Mouse (Mus musculus) gastrocnemius, adult 8-10 months (tissue): ENCODE results near the gene Chchd3. TPM values are rescaled to one million over a fixed set of nuclear protein-coding genes. Genes with fewer than 3 reads are reported as not detected.

Experiments used
- DNase-seq, 2 experiments: peaks; one replicate each; pipeline ENCODE4 v3.0.0; 2022; ENCODE audit warnings: low spot score in 2 of 2
- total RNA-seq, 4 experiments: library from RNA; stranded (reverse); gene quantifications; 2 replicates each; pipeline ENCODE4 v1.2.4; 2022

Chchd3 gene
- 100 to 1,000 TPM; 382 to 463 (median 439) TPM for total RNA-seq

DNA sequence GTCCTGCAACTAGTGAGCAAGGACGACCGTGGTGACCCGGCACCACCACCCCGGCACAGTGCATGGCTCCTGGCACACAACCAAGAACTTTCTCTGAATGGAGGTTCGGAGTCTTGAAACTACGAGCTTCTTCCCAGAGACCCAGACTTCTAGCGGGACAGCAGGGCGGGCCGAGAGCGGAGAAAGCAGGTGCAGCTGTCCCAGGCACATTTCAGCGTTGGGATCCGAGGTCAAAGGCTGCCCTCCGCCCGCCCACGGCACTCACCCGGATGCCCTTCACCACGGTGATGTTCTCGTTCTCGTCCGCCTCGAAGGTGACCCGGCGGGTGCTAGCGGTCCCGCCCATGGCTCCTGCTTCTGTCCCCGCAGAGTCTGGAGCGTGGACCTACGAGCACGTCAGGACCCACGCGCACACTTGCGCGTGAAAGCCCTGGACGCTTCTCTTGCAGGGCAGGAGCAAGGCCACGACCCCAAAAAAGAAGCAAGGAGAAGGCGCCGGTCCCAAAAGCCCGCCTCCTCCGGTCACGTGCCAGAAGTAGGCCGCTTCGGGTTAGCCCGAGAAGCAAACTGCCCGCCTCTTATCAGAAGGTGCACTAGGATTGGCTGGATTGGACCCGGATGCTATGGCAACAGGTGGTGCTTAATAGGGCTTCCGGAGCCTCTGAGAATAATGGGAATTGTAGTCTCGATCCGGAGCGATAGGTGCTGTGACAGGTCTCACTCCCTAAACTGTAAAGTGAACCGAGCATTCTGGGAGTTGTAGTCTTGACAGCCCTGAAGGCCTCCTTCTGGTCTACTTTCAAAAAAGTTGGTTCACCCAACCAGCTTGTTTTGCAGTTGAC, at the start of gene Chchd3:
Gene Chchd3 (minus strand): TSS at position 526 of the 842 bp plus-strand sequence.
- DNase-seq, result peak; percentile 95 to 96

DNA sequence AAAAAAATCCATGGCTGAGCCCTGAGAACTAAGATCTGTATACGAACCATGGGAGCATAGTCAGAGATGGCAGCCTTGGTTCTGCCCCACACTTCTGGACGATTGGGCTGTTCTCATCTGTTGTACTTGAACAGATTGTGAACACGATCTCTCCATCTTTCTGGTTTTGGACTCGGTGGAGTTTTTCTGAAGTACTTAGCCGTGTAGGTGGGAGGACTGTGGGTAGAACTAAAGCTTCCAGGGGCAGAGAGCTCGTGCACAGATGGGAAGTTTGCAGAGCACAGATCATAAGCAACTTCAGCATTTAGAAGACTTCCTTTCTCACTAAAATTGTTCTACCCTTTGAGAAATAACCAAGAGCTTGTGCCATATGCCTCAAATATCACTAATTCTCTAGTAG, 44.6 kb upstream of the Chchd3 start:
- DNase-seq, result no peak

DNA sequence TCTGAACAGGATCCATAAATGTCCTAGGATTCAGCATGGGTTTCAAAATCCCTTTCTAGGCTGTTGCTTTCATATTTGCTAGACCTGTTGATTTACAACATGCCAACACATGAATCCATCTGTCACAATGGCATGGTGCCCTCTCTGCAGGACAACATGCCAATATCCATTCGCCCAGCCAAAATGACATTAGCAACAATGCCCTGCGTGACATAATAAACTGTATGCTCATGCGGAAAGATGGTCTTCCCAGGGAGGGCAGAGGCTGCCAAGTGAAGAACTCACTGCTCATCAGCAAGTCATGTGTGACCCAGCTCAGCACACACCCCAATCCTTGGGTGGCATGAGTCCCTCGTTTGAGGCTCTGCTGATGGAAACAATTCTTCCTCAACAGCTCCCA, 38.8 kb upstream of the Chchd3 start:
- no peak for DNase-seq

DNA sequence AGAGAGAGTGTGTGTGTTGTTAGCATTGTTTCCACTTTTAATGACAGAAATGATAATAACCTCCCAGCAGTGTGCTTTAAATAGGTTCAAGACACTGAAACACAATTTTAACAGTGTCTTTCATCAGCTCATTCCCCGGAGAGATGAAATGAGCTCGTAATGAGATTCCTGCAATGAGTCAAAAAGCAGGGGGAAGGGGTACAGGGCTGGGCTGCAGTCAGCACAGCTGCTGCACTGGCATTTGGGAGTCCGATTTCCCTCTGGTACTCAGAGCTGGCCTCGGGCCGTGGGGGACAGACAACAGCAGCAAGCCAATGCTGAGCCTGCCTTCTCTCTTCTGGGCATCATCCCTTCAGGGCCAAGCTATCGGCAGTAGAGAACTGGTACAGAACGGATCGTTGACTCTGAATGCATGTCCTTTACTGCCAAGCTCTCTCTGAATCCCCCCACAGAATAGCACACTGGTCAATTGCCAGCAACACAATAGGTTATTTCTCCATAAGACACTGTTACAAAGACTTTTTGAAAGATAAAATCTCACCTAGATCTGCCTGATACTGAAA, 34.7 kb upstream of the Chchd3 start:
- DNase-seq, result no peak

DNA sequence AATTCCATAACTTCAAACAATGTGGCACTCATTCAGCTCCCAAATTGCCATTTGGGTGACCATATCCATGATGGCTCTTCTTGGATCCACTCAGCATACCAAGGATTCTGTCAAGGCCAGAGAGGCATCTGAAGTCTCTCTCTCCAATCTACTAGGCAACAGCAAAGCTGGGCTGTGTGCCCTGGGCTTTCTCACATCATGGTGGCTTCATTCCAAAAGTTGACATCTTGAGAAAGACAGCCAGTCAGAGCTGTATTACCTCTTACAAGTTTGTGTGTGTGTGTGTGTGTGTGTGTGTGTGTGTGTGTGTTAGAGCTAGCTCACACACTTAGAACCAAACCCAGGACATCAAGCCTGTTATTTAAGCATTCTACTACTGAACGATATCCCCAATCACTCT, 20.1 kb upstream of the Chchd3 start:
- DNase-seq, result no peak

DNA sequence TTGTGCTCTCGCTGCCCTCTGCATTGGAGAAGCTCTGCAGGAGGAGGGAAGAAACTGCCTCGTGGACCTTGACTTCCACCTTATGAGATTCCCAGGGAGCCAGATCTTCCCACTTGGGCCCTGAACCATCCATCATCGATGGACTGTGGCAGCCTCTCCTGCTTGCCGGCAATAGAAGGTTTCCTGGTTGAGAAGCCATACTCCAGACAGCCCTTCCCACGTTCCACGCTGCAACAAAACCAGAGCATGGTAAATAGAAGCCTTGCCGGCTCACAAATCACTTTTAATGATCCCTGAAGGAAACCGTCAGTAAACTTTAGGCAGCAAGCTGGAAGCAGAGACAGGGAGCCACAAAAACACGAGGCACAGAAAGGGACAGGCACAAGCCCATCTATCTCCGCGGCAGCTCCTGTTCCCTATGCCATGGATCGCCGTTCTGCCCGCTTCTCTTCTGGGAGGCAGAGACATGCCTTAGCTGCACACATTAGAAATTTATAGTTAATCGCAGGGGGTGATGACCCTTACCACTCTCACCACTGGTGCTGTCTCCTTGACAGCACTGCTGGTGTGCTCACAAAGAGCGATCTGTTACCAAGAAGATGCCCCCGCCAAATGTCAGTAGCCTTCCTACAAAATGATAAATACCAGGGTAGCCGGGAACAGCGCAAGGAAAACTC, 18.3 kb upstream of the Chchd3 start:
- no peak for DNase-seq

DNA sequence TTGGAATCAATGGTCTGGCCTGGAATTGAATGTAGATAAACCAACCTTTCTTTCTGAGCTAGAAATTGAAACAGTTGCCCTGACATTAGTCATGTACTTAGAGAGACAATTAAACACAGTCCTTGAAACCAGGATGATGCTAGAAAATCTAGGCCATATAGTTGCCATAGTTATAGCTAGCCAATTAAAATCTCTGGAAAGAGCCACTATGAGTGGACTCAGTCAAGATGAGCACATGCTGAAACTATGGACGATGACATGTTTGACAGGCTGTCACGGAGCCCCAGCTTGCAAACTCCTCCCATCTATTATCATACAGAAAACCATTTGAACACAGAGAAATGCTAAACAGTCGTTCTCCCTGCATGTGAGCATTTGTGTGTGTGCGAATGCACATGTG, 6.4 kb upstream of the Chchd3 start:
- no peak for DNase-seq

DNA sequence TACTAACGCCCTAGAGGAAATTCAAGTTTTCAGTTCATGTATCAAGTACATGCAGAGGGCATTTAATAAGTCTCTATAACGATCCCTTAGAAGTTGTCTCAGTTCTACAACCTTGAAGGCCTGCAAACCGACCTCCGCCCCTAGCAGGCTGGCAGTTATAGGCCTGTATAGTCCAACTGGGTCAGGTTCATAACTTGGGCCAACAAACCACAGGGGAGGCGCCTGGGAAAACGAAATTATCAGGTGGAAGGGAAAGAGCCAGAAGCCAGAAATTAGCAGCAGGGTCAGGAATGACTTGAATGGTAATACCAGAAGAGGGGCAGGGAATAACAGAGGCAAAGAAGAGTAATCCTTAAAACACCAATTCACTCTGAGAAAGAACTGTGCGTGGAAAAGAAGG, 784 bp downstream of the Chchd3 start:
- peak; percentile 5 to 22 for DNase-seq

DNA sequence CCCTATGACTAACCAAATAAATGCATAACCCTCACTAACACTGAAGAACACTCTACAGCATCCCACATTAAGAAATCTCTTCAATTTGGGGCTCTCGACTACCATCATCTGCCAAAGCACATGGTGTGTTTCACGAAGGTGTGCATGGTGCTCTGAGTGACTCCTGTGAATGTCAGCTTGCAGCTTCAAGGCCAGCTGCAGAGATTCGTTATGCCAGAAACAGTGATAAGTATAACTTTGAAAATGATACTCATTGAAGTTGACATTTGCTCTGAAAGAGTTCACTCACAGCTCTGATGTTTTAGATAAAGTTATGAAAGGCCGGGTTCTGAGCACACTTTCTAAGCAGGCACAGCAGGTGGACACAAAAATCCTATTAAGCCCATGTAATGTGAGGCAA, 3.7 kb downstream of the Chchd3 start:
- no peak for DNase-seq

DNA sequence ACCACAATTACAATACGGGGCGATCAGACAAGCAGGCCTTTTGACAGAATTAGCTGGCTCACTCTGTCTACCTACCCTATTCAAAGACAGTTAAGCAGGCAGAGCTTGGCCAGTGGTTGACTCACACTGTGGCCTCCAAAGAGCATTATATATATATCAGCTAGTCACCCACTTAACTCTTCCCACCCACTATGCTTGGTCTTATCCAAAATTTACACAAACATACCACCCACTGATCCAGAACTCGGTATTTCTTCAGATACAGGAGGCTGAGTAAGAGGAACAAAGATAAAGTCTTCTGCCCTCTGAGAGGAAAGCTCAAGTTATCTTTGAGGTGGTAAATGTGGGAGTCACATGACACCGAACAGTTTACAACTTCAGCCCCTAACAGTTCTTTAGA, 4.4 kb downstream of the Chchd3 start:
- DNase-seq, result no peak

DNA sequence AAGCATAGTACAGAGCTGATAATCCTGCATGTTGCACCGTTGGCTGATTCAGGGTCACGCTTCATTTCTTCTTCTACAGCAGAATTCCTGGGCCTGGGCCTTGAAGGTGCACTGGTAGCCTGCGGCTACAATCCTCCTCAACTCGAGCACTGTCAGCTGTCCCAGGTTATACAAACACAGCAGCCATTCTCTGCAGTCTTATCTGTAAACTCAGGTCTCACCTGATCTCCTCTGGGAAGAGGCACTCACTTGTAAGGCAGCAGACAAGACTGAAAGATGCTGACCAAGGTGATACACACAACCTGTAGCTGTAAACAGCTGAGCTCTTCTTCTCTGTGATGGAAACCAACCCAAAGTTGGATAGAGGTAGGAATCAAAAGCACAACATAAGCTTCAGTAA, 5.1 kb downstream of the Chchd3 start:
- DNase-seq, result no peak

DNA sequence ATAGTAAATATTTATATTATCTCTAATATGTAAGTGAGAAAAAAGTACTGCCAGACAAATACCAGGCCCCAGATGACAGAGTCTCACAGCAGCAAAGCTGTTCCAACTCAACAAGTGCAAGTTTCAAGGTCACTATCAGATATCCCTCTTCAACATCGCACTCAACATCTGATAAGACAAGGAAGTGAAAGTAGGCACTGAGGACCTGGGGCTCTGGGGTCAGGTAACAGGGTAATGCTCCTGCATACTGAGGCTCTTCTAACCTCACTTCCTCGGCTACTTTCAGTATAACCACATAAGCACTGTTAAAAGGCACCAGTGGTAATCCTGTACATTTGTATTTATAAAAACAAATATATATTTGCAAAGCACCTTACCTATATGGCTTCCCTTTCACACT, 8.4 kb downstream of the Chchd3 start:
- DNase-seq, result no peak

DNA sequence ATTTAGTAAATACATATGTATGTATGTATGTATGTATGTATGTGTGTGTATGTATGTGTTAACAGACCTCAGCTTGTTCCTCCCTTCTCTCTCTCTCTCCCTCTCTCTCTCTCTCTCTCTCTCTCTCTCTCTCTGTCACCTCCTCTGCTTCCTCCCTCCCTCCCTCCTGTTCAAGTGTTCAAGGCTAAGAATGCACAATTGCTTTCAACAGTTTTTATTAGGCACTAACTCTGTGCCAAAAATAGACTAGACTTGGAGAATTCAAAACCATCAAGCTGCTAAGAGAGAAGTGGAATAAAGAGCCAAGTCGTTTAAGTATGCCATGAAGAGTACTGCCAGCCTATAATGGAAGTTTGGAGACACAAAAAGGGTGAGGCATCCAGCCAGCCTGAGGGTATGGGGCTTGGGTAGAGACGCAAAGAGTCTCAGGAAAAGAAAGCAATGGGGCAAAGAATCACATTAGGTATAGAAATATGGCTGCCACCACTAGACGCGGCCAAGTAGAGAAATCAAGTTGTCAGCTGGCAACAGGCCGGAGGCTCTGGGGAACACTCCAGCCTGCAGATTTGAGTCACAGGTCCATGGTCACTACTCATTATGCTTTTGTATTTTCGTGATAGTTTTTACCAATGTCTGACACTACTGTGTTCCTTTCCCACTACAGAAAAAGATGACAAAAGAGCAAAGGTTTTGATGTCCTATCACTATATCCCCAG, 10.2 kb downstream of the Chchd3 start:
- no peak for DNase-seq

DNA sequence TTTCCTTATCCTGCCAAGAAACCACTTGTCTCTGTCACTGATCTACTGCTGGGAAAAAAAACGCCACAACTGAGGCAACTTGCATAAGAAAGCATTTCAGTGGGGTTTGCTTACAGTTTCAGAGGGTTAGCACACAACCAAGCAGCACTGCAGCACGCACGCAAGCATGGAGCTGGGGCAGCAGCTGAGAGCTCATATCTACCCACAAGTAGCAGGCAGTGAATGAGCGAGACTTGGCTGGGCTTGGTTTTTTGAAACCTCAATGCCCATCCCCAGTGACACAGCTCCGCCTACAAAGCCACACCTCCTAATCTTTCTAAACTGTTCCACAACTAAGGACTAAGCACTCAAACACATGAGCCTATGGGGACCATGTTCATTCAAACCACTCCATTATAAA, 16.6 kb downstream of the Chchd3 start:
- no peak for DNase-seq

DNA sequence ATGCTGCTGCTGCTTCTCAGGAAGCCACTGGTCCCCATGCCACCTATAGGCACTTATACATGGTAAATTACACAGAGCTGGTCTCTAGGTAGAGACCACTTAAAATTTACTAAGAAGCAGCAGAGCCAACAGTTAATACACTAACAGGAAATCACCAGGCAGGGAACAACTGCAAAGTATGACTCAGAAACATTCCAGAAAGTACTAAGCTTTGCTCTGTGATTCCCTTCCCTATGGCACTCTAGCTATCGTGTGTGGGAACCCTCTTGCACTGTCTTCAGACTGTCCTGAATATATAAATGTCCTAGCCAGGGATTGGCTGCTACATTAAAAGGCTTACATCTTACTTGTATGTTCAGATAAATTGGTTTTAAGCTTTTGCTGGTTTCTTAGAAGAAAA, 17.2 kb downstream of the Chchd3 start:
- DNase-seq, result no peak

DNA sequence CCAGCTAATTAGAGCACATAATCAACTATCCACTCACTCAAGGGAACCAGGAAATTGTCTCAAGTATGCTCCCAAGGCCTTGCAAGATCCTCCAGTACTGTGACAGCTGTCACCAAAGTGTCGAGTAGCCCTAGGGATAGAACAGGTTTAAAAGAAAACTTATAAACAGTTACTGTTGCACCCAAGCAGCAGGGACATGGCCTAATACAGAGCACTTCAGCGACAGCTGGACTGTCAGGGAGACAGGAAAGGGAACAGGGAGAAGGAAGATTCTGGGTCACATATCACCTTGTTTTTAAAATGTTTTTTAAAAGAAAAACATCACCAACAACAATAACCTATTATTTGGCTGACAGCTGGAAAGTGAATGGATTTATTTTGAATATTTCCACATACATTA, 18.1 kb downstream of the Chchd3 start:
- DNase-seq, result no peak

DNA sequence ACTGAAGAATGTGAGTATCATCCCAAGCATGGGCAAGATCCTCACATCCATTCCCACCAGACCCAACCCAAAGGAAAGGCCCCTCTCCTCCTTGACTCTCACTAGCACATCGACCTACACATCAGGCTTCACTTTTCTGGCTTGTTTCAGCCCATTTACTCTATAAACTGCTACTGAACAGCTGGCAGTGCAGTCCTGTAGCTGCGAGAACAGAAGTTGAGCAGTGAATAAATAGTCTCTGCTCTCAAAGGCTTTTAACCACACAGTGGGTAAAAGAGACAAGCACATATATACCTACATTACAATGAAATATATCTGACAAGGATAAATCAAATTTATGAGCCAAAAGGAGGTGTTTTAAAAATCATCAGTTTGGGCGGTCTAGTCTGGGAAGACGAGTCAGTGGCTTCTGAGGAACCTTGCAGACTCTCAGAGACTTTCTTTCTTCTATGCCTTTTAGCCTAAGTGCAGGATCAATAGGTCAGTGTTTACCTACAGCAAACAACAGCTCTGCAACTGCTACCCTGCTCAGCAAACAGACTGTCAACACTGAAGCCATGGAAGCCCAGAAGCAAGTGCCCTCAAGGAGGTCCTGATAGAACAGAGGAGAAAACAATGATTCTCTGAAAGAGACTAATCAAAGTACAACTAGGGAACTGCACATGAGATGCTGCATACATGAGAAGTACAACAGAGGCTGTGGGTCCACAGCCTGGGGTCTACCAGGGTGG, 19.5 kb downstream of the Chchd3 start:
- no peak for DNase-seq

DNA sequence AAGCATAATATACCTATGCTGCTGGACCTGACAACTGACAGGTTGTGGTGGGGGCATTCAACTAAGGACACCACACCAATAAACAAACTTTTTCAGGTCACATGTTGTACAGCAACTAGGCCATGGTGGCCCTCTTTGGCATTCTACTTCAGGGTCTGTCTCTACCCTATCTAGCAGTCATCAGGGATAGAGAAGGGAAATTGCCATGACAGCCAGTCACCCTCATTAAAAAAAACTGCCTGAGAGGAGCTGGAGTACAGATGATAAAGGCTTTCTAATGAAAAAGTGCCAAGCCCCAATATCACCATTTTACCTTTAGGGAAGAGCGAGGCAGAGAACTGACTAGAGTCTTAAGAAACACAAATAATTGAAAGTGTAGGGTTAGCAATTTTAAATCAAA, 27.5 kb downstream of the Chchd3 start:
- DNase-seq, result no peak

DNA sequence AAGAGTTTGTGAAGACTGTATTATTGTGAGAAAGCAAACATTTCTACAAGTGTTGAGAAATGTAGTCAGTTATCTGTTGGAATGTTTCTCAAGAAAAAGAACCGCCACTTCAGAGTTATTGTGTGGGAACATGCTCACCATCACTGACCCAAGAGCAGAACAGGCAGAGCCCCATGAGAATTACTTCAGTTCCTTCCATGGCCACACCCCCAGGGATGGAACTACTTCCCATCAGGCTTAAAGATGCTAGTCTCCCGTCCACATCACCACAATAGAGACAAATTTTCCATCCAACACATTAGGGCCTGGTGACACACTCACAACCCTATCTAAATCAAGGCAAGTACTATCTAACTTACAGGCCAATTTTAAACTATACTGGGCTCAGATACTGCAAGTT, 28.4 kb downstream of the Chchd3 start:
- no peak for DNase-seq

DNA sequence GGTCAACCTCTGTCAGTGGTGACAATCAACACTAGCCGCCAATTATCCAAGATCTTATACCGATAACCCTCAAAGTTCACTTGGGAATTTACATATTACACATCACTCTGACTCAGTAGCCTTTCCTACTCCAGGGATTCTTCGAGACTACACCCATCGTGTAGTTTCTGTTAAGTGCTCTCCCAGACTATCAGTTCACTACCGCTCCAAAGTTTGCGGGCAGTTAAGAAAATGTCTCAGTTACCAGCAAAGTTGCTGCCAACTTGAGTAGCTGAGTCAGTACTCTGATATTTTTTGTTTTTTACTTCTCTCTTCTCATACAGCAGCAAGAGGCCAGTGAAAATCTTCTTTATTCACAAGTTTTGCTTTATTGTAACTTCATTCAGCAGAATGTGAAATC, 31.8 kb downstream of the Chchd3 start:
- no peak for DNase-seq

DNA sequence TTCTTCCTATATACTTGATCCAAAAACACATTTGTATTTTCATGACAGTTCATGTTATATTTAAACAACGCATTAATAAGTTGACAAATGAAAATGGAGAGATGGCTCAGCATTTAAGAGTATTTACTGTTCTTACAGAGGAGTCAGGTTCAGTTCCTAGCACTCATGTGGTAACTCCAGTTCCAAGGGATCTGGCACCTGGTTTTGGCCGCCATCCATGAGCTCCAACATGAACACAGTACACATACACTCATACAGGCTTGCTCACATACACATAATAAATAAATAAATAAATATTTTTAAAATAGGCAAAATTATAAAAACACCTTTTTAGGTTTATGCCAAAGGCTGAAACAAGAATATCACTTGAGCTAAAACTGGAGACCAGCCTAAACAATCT, 35.0 kb downstream of the Chchd3 start:
- DNase-seq, result no peak
